Comparison of ENCODE assay signal across 9 mouse cellular contexts in genomic region chr4:130279105-130279504, GRCm38 (mm10). TPM values are rescaled to one million over a fixed set of nuclear protein-coding genes. Genes with fewer than 3 reads are reported as not detected.
A peak's percentile ranks its signal among the peaks of the same experiment; 100 is the strongest.
DNase-seq lines count a peak whose midpoint lies in the region; ATAC-seq lines count a peak whose summit lies in the region.
"Had no signal": no experiment of that assay in that cellular context is flagged by ENCODE, and none has a peak within 500 bp of the region (broad histone marks: within the 10 kb centered on the region; RNA-seq: fewer than 3 reads in every experiment).

TSS of gene Serinc2 (minus strand) at chr4:130279205.

- 0 out of 2 replicates have a peak, but pooled peaks cover 3% of the 10 kb centered on the region for H3K4me1 ChIP-seq in kidney, embryonic 14.5 days (ENCODE audit: control insufficient read depth, insufficient read depth, low read length)
- H3K4me1 ChIP-seq in embryonic facial prominence, embryonic 11.5 days (ENCODE audit: control insufficient read depth, insufficient read depth, low read length): no peaks in the 10 kb centered on the region
- peaks cover 6% of the 10 kb centered on the region for H3K4me1 ChIP-seq in midbrain, embryonic 11.5 days (ENCODE audit: control insufficient read depth, insufficient read depth, low read length)

- 58% methylated on average over 2 of the region's 2 CpGs for WGBS in kidney, embryonic 14.5 days
- WGBS in embryonic facial prominence, embryonic 11.5 days: 65% methylated on average over 2 of the region's 2 CpGs
- 74% methylated on average over 2 of the region's 2 CpGs for WGBS in midbrain, embryonic 11.5 days

- peaks cover 29% of the 10 kb centered on the region for H3K27me3 ChIP-seq in kidney, embryonic 14.5 days (ENCODE audit: control insufficient read depth, insufficient read depth, low read length)
- H3K27me3 ChIP-seq in embryonic facial prominence, embryonic 11.5 days (ENCODE audit: control insufficient read depth, insufficient read depth, low read length): no peaks in the 10 kb centered on the region
- H3K27me3 ChIP-seq in midbrain, embryonic 11.5 days (ENCODE audit: control insufficient read depth, insufficient read depth, low read length): no peaks in the 10 kb centered on the region

- H3K27ac ChIP-seq in kidney, embryonic 14.5 days (ENCODE audit: low read depth, low read length): no peak within 1 kb of the TSS
- no peak within 1 kb of the TSS for H3K27ac ChIP-seq in embryonic facial prominence, embryonic 11.5 days (replicated peaks; ENCODE audit: low read depth, low read length)
- no peak within 1 kb of the TSS for H3K27ac ChIP-seq in midbrain, embryonic 11.5 days (ENCODE audit: low read depth, low read length)

- no peaks in the 10 kb centered on the region for H3K36me3 ChIP-seq in kidney, embryonic 14.5 days (ENCODE audit: control insufficient read depth, insufficient read depth, low read length)
- H3K36me3 ChIP-seq in embryonic facial prominence, embryonic 11.5 days (replicated peaks; ENCODE audit: control insufficient read depth, insufficient read depth, low read depth, low read length): no peaks in the 10 kb centered on the region
- no peaks in the 10 kb centered on the region for H3K36me3 ChIP-seq in midbrain, embryonic 11.5 days (ENCODE audit: control insufficient read depth, insufficient read depth, low read length)

- no peak for DNase-seq in kidney, postnatal 36 days
- DNase-seq in embryonic facial prominence, embryonic 11.5 days (ENCODE audit: low spot score): no peak
- no peak for DNase-seq in gastrocnemius, postnatal 4 days (ENCODE audit: low spot score in 2 of 2)
- DNase-seq in midbrain, embryonic 11.5 days (ENCODE audit: low spot score, missing footprints): peak; percentile 33
- no peak for DNase-seq in ovary, postnatal 36 days (ENCODE audit: low spot score)
- DNase-seq in ovary, adult 18-20 months (ENCODE audit: low spot score): no peak
- DNase-seq: lung, postnatal 10 days had no signal

- H3K9me3 ChIP-seq in kidney, embryonic 14.5 days (ENCODE audit: control insufficient read depth, low read length): no peaks in the 10 kb centered on the region
- H3K9me3 ChIP-seq in embryonic facial prominence, embryonic 11.5 days (replicated peaks; ENCODE audit: control insufficient read depth, low read length): no peaks in the 10 kb centered on the region
- H3K9me3 ChIP-seq in midbrain, embryonic 11.5 days (ENCODE audit: control insufficient read depth, low read length): no peaks in the 10 kb centered on the region

- ATAC-seq in kidney, embryonic 14.5 days (ENCODE audit: low FRiP score, low TSS enrichment): no peak
- ATAC-seq in embryonic facial prominence, embryonic 11.5 days (replicated peaks; ENCODE audit: insufficient number of reproducible peaks, low FRiP score, low TSS enrichment, low read depth): no peak
- ATAC-seq in midbrain, embryonic 11.5 days (ENCODE audit: low FRiP score): no peak
- no peak for ATAC-seq in granulocyte monocyte progenitor cell, adult 5-6 weeks (replicated peaks; ENCODE audit: poor library complexity, severe bottlenecking)

- no peak within 1 kb of the TSS for H3K4me3 ChIP-seq in kidney, embryonic 14.5 days (ENCODE audit: low read length)
- H3K4me3 ChIP-seq in embryonic facial prominence, embryonic 11.5 days (ENCODE audit: low read depth, low read length): no peak within 1 kb of the TSS
- no peak within 1 kb of the TSS for H3K4me3 ChIP-seq in midbrain, embryonic 11.5 days (ENCODE audit: low read depth, low read length)

- no peak within 1 kb of the TSS for H3K4me2 ChIP-seq in kidney, embryonic 14.5 days (replicated peaks; ENCODE audit: low read depth, low read length)
- no peak within 1 kb of the TSS for H3K4me2 ChIP-seq in embryonic facial prominence, embryonic 11.5 days (ENCODE audit: low read depth, low read length)
- H3K4me2 ChIP-seq in midbrain, embryonic 11.5 days: no peak within 1 kb of the TSS

- no peak within 1 kb of the TSS for H3K9ac ChIP-seq in kidney, embryonic 14.5 days (ENCODE audit: low read depth, low read length)
- H3K9ac ChIP-seq in embryonic facial prominence, embryonic 11.5 days (replicated peaks; ENCODE audit: low read length): no peak within 1 kb of the TSS
- no peak within 1 kb of the TSS for H3K9ac ChIP-seq in midbrain, embryonic 11.5 days (ENCODE audit: low read length)

RNA-seq across cellular contexts. Expression of gene Serinc2, which starts in this region (rescaled TPM):
- 42.7 and 44.9 TPM in 2 replicates for polyA plus RNA-seq in kidney, embryonic 14.5 days (2014; fragmentation: Nextera tagmentation; extraction: Ambion mirVana)
- polyA plus RNA-seq in embryonic facial prominence, embryonic 11.5 days (2014; fragmentation: Nextera tagmentation; extraction: Ambion mirVana): 82.7 and 98.5 TPM in 2 replicates
- 10 to 100 TPM; 43.2 to 53.4 TPM for total RNA-seq in gastrocnemius, postnatal 4 days (2021)
- polyA plus RNA-seq in midbrain, embryonic 11.5 days (2014; fragmentation: Nextera tagmentation; extraction: Ambion mirVana): 44.0 and 50.9 TPM in 2 replicates
- not detected in 2 replicates for total RNA-seq in granulocyte monocyte progenitor cell, adult 5-6 weeks (2014; fragmentation: Nextera tagmentation)
- not detected in 2 replicates for total RNA-seq in granulocyte monocyte progenitor cell, adult 5-6 weeks (2017)

Comparison
In these comparisons a context has a peak if more than half of its experiments do, and no peak if none do; other contexts are left out.
1. RNA of gene Serinc2 (total RNA-seq): 43.2 to 53.4 TPM in gastrocnemius, postnatal 4 days; not detected in granulocyte monocyte progenitor cell, adult 5-6 weeks; every median in the first group is over 10 times any median in the second.